Mouse (Mus musculus) ES-CJ7 (cell line): ENCODE data around the gene Bmi1.

Source experiments
- DNase-seq: peaks from one replicate; pipeline ENCODE4 v3.0.0; 2011; ENCODE audit warnings: low read depth, low spot score

The Bmi1 gene

GRCm38 (mm10) chr2:18724462-18724861 is 47.6 kb downstream of the Bmi1 start:
- no peak for DNase-seq

GRCm38 (mm10) chr2:18725880-18726279 is 49.1 kb downstream of the Bmi1 start:
- DNase-seq, result no peak

GRCm38 (mm10) chr2:18731718-18732117 is 54.9 kb downstream of the Bmi1 start:
- no peak for DNase-seq

GRCm38 (mm10) chr2:18734394-18735127 is 57.7 kb downstream of the Bmi1 start:
- no peak for DNase-seq
